Mouse (Mus musculus) midbrain, embryonic 12.5 days (tissue): ENCODE data around the gene Nphp4. TPM values are rescaled to one million over a fixed set of nuclear protein-coding genes. Genes with fewer than 3 reads are reported as not detected.

Experiments
- ATAC-seq: fragments of 200-750 bp; cut with Nextera tagmentation; 2 replicates; pipeline ENCODE4 v1.8.0; 2017; ENCODE audit warnings: low read depth, moderate TSS enrichment, moderate library complexity; ENCODE audit not compliant: low FRiP score
- H3K27ac ChIP-seq: fragments of 300-500 bp; sonication (generic); replicated peaks from 2 replicates; pipeline ENCODE4 v1.5.1; 2016; ENCODE audit warnings: mild to moderate bottlenecking
- H3K27me3 ChIP-seq: fragments of 300-500 bp; sonication (generic); 2 replicates; pipeline ENCODE4 v1.6.1; 2016; ENCODE audit warnings: mild to moderate bottlenecking
- H3K36me3 ChIP-seq: fragments of 300-500 bp; sonication (generic); 2 replicates; pipeline ENCODE4 v1.6.1; 2016
- H3K4me1 ChIP-seq: fragments of 300-500 bp; sonication (generic); 2 replicates; pipeline ENCODE4 v1.6.1; 2016
- H3K4me2 ChIP-seq: fragments of 300-500 bp; sonication (generic); replicated peaks from 2 replicates; pipeline ENCODE4 v1.6.1; 2016; ENCODE audit warnings: mild to moderate bottlenecking, moderate library complexity
- H3K4me3 ChIP-seq: fragments of 300-500 bp; sonication (generic); 2 replicates; pipeline ENCODE4 v1.5.1; 2016; ENCODE audit warnings: mild to moderate bottlenecking
- H3K9ac ChIP-seq: fragments of 300-500 bp; sonication (generic); replicated peaks from 2 replicates; pipeline ENCODE4 v1.6.1; 2016; ENCODE audit warnings: mild to moderate bottlenecking, moderate library complexity
- H3K9me3 ChIP-seq: fragments of 300-500 bp; sonication (generic); 2 replicates; pipeline ENCODE4 v1.6.1; 2016; ENCODE audit warnings: mild to moderate bottlenecking
- WGBS: fragments of 180-500 bp; shearing (Covaris S2); methylation state at CpG from one replicate; pipeline ENCODE4 v1.1.7; 2016; 5-methylcytosine and 5-hydroxymethylcytosine counted together
- polyA plus RNA-seq: library from polyadenylated mRNA; unstranded; fragments of >200 nt; fragmentation: Nextera tagmentation; extraction: Ambion mirVana; gene quantifications from 2 replicates; pipeline ENCODE4 v1.2.1, GENCODE M21; 2016

The Nphp4 gene
- polyA plus RNA-seq, 1 experiment from 2014 or later, result 8.1 TPM

DNA sequence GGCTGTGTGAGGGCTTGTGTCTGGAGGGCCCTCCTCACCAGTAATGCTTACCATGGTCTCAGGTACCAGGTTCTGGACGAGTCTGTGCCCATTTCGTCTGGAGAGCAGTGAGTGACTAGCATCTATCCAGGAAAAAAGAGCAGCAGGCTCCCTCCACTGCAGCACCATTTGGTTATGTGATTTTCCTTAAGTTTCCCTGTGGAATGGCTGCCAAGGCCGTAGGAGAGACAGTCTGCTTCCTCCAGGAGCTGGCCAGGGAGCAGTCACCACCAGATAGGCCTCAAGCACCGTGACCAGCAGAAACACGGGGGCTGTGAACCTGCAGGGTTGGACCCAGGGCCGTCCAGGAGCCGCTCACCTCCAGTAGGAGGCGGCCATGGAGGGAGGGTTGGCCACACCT is 3.9 kb downstream of the Nphp4 start:
- Histone ChIP-seq H3K9me3 (no peaks in the 10 kb centered on the region), H3K36me3 (0 out of 2 replicates have a peak, but pooled peaks cover 3% of the 10 kb centered on the region), H3K27ac (no peak overlapping the region), H3K27me3 (peaks cover 14% of the 10 kb centered on the region), H3K9ac (no peak overlapping the region), H3K4me1 (peaks cover 19% of the 10 kb centered on the region), H3K4me2 (no peak overlapping the region), H3K4me3 (no peak overlapping the region)
- 62% methylated on average over 8 of the region's 8 CpGs for WGBS
- ATAC-seq, result no peak

DNA sequence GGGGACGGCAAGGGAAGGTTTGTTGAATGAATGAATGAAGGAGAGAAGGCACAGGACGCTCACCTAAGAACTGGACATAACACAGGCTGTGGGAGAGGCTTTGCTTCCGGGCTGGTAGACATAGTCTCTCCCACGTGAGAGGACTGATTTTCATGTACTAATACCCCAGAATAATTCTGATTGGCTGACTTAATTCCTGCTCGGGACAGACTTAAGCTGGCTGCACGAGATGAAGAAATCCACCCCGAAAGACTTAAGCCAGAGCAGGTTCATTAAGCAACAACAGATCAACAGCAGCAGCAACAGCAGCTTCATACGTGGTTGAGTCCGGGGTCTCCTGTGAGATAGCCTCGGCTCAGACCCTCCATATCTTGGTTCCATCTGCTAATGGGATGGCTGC is 11.5 kb downstream of the Nphp4 start:
- no peak for ATAC-seq
- Histone ChIP-seq H3K36me3 (peaks cover 17% of the 10 kb centered on the region; the same call in 1 of the 2 replicates), H3K4me2 (no peak overlapping the region), H3K27ac (no peak overlapping the region), H3K9me3 (no peaks in the 10 kb centered on the region), H3K27me3 (no peaks in the 10 kb centered on the region), H3K4me3 (no peak overlapping the region), H3K4me1 (no peaks in the 10 kb centered on the region), H3K9ac (no peak overlapping the region)
- WGBS, result 86% methylated on average over 10 of the region's 10 CpGs

DNA sequence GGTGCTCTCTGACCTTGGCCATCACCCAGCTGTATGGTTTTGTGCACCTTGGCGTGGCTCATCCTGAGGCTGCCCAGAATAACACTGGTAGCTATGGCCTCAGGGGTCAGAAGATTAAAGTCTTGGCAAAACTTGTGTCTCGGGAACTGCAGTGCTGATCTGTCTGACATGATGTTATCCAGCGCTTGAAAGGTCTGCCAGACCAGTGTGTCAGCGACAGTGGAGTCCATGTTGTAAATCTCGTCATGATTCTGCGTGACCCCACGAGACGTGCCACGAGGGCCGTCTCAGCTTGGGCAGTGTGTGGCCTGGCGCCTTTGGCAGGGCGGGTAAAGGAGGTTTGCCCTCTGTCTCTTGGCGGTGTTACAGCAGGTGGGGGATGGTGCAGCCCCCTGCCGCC is 13.8 kb downstream of the Nphp4 start:
- WGBS, result 89% methylated on average over 14 of the region's 14 CpGs

DNA sequence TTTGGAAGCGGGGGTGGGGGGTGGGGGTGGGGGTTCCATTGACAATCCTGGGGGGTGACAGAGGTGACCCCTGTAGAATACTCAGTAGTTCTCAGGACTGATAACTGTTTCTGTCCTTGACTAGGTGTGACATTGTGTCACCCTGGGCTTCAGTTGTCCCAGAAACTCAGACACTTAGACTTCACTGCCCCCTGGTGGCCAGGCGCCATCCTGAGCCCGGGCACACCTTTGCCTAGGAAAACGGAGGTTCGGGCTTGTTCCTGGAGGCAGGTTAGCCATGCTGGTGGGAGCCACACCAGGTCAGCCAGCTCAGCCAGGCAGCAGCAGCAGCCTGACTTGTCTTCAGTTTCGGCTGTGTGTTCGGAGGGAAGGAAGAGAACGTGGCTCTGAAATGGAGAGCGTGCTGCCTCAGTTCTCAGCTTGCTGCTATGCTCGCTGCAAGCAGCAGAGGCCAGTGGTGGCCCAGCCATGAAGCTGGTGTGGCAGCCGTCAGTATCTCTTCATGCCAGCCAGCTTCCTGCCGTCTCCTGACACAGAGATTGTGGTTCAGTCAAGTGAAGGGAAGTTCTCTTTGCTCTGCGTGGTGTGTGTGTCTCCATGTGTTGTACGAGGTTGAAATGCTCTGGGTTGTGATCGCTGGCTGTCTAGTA is 14.9 kb downstream of the Nphp4 start:
- Histone ChIP-seq H3K4me3 (no peak overlapping the region), H3K9ac (no peak overlapping the region), H3K4me2 (no peak overlapping the region), H3K27ac (no peak overlapping the region), H3K27me3 (no peaks in the 10 kb centered on the region), H3K36me3 (peaks cover 15% of the 10 kb centered on the region; the same call in 1 of the 2 replicates), H3K9me3 (no peaks in the 10 kb centered on the region), H3K4me1 (peaks cover 8% of the 10 kb centered on the region; the same call in 1 of the 2 replicates)
- 0 out of 2 replicates have a peak, but pooled peaks have one; percentile 34 for ATAC-seq
- WGBS, result 56% methylated on average over 15 of the region's 15 CpGs

More for the DNA sequence above, 13.8 kb downstream of the Nphp4 start:
- Histone ChIP-seq H3K4me1 (peaks cover 8% of the 10 kb centered on the region; the same call in 1 of the 2 replicates), H3K4me3 (no peak overlapping the region), H3K9ac (no peak overlapping the region), H3K4me2 (no peak overlapping the region), H3K27me3 (no peaks in the 10 kb centered on the region), H3K9me3 (no peaks in the 10 kb centered on the region), H3K27ac (no peak overlapping the region), H3K36me3 (peaks cover 15% of the 10 kb centered on the region; the same call in 1 of the 2 replicates)
- no peak for ATAC-seq

DNA sequence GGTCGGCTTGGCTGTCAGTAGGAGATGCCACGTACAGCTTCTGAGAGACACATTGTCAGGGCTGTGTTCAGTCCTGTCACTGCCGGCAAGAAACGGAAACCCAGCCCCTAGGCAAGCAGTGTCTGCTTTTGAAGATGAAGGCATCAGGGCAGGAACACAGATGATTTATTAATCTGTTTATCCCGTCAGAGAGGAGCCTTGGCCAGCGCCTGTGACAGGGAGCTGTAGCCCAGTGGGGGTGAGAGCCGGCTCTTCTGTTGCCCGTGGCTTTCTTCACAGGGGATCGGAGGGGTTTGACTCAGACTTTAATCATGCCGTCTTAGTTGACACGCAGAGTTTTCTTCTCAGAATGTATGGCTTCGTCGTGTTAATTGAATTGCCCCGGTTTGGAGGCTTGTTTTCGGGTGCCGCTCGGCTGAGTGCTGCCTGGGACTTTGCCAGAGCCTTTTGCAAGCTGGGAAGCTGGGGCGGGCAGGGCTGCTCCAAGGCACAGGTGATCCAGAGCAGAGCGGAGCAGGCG is 17.9 kb downstream of the Nphp4 start:
- Histone ChIP-seq H3K4me3 (no peak overlapping the region), H3K9ac (no peak overlapping the region), H3K4me1 (peaks cover 8% of the 10 kb centered on the region; the same call in 1 of the 2 replicates), H3K27ac (peak overlapping the region; percentile 35; the same call in 1 of the 2 replicates), H3K27me3 (no peaks in the 10 kb centered on the region), H3K36me3 (peaks cover 22% of the 10 kb centered on the region), H3K4me2 (no peak overlapping the region), H3K9me3 (no peaks in the 10 kb centered on the region)
- no peak for ATAC-seq
- WGBS, result 51% methylated on average over 20 of the region's 20 CpGs

DNA sequence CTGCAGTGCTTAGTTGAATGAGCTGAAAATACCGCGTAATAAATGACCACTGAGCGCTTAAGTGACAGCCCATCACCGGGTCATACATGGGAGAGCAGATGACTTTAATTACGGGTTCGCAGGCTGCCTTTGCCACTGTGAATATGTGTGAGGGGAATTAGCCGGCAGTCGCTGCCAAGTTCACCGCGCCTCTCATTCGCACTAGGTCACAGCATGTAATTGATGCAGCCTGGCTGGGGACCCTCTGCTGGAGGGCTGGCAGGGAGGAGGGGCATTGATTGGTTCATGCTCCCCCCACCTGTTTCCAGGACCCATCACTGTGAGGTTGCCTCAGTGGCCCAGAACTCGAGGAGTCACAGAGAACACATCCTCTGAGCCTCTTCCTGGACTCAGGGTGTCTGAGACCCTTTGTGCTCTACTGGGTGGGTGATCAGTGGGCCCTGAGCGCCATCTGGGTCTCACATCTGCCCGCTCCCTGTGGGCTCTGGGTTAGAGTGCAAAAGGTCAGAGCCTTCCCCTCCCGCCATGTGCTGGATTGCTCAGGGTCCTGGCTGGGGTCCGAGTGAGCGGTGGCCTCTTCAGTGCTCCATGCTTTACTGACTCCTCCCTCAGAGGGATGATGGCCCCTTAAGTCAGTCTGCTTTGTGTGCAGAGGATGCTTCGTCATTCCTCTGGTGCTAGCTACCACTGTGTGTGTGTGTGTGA is 35.9 kb downstream of the Nphp4 start:
- Histone ChIP-seq H3K9ac (no peak overlapping the region), H3K27me3 (no peaks in the 10 kb centered on the region), H3K36me3 (peaks cover 19% of the 10 kb centered on the region), H3K4me1 (peaks cover 11% of the 10 kb centered on the region; the same call in 1 of the 2 replicates), H3K4me2 (no peak overlapping the region), H3K9me3 (no peaks in the 10 kb centered on the region), H3K27ac (no peak overlapping the region), H3K4me3 (no peak overlapping the region)
- WGBS, result 60% methylated on average over 18 of the region's 18 CpGs
- ATAC-seq, result 0 out of 2 replicates have a peak, but pooled peaks have one; percentile 49

DNA sequence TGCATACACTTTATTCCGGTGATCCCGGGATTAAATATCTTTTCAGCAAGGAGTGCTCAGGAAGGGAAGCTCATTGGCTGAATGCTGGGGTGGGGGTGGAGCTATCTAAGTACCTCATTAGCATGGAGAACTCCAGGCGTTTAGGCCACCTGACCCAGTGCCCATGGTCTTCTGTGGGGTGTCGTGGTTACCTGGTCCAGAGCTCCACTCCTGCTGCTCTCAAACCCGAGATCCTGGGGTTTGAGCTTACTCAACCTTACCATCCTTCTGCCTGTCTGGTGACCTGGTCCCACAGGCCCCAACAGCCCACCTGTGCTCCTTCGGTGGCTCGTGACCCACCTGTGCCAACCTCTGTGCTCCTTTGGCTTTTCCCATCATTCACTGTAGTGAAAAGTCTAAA is 38.4 kb downstream of the Nphp4 start:
- Histone ChIP-seq H3K4me1 (peaks cover 11% of the 10 kb centered on the region; the same call in 1 of the 2 replicates), H3K9me3 (no peaks in the 10 kb centered on the region), H3K4me2 (no peak overlapping the region), H3K27me3 (no peaks in the 10 kb centered on the region), H3K4me3 (no peak overlapping the region), H3K9ac (no peak overlapping the region), H3K27ac (no peak overlapping the region), H3K36me3 (0 out of 2 replicates have a peak, but pooled peaks cover 6% of the 10 kb centered on the region)
- 71% methylated on average over 7 of the region's 7 CpGs for WGBS
- ATAC-seq, result no peak

DNA sequence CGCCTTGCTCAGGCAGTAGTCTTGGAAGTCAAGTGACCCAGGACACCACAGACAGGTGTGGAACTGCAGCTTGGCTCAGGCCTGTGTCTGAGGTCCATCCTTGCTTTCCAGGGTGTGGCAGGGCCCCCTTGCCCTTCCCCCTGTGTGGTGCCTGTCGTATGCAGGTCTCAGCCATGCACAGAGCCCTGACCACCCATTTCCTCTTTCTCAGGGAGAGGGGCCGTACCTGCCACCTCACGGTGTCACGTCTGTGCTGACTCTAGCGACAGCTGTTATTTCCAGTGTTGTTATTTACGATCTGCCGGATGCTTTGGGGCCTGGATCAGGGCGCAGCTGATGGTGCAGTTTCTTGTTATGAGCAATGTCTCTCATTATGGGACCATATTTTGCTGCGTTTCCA is 42.6 kb downstream of the Nphp4 start:
- no peak for ATAC-seq
- Histone ChIP-seq H3K27ac (no peak overlapping the region), H3K9me3 (no peaks in the 10 kb centered on the region), H3K4me2 (no peak overlapping the region), H3K36me3 (peaks cover 2% of the 10 kb centered on the region; the same call in 1 of the 2 replicates), H3K4me1 (no peaks in the 10 kb centered on the region), H3K27me3 (no peaks in the 10 kb centered on the region), H3K9ac (no peak overlapping the region), H3K4me3 (no peak overlapping the region)
- WGBS, result 91% methylated on average over 10 of the region's 10 CpGs

DNA sequence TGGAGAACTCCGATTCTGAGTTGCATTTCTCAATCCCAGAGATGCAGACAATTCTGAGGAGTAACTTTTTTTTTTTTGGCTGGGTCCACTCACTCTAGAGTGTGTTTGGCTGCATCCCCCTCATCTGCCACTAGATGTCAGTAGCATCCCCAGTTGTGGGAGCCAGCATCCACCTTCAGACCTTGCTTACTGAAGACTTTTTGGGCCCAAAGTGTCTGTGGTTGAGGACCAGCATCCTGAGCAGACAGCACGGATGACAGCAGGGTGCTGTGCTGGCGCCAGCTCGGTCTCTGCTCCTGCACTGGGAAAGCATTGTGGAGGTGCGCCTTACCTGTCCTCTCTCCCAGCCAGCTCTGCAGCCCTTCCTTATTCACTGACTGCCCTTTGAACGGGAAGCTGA is 43.6 kb downstream of the Nphp4 start:
- H3K4me2 ChIP-seq, result no peak overlapping the region

DNA sequence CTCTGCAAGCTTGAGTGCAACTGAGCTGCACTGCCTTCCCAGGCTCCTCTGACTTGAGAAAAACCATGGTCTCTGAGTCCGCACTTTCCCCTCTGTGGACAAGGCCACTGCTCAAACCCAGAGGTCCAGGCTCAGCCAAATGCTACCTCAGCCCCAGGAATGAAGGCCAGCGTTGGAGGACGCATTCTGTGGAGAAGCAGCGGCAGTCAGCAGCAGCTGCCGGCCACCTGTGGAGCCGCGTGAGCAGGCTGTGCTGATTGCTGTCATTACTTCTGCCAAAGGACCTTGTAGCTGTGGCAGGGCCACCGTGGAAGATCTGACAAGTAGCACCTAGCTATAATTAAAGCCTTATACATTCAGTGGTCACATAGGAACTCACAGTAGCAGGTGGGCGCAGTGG is 56.4 kb downstream of the Nphp4 start:
- Histone ChIP-seq H3K9me3 (no peaks in the 10 kb centered on the region), H3K4me1 (peaks cover 23% of the 10 kb centered on the region), H3K36me3 (0 out of 2 replicates have a peak, but pooled peaks cover 4% of the 10 kb centered on the region), H3K27me3 (peaks cover 3% of the 10 kb centered on the region), H3K4me2 (no peak overlapping the region), H3K4me3 (no peak overlapping the region), H3K27ac (no peak overlapping the region), H3K9ac (no peak overlapping the region)
- ATAC-seq, result no peak
- 74% methylated on average over 9 of the region's 9 CpGs for WGBS

More for the DNA sequence above, 43.6 kb downstream of the Nphp4 start:
- Histone ChIP-seq H3K4me1 (no peaks in the 10 kb centered on the region), H3K27ac (no peak overlapping the region), H3K27me3 (no peaks in the 10 kb centered on the region), H3K9ac (no peak overlapping the region), H3K36me3 (peaks cover 7% of the 10 kb centered on the region), H3K4me3 (no peak overlapping the region), H3K9me3 (no peaks in the 10 kb centered on the region)
- 39% methylated on average over 6 of the region's 6 CpGs for WGBS
- no peak for ATAC-seq

DNA sequence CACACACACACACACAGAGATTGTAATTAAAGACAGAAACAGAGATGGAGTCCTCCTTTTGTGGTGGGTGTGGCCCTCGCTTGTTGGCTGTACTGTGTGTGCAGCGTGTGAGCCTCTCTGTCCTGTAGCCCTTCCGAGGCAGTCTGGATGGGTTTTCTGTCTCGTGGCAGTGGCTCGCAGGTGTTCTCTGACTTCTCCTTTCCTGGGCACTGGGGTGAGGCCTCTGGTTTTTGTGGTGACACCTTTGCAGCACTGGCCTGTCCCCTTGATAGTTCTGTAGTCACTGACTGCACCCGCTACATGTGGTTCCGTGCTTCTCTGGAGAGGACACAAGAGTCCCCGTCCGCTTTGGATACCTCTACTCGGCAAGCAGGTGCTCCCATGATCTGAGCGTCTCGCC is 63.2 kb downstream of the Nphp4 start:
- Histone ChIP-seq H3K27ac (no peak overlapping the region), H3K9ac (no peak overlapping the region), H3K4me3 (no peak overlapping the region), H3K4me2 (no peak overlapping the region), H3K9me3 (no peaks in the 10 kb centered on the region), H3K36me3 (peaks cover 13% of the 10 kb centered on the region), H3K27me3 (0 out of 2 replicates have a peak, but pooled peaks cover 3% of the 10 kb centered on the region), H3K4me1 (0 out of 2 replicates have a peak, but pooled peaks cover 2% of the 10 kb centered on the region)
- WGBS, result 96% methylated on average over 12 of the region's 12 CpGs
- no peak for ATAC-seq

DNA sequence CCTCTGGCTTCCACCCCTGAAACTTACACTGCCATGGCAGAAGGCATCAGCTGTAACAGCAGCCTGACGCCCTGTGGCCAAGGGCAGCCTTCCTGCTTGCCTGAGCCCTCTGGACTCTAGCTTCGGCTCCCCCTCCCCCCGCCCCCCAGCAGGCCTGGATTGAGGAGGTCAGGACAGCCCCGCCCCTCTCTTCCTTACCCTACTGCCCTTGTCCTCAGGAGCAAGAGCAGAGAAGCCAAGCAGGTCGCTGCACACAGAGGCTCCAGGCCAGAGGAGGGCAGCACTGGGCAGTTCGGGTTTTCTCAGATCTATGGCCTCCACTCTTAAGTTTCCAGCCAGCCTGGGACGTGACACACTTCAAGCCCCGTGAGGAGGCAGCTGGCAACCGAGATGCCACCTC is 64.7 kb downstream of the Nphp4 start:
- Histone ChIP-seq H3K4me1 (no peaks in the 10 kb centered on the region), H3K4me3 (no peak overlapping the region), H3K27ac (no peak overlapping the region), H3K36me3 (peaks cover 17% of the 10 kb centered on the region), H3K27me3 (0 out of 2 replicates have a peak, but pooled peaks cover under 1% of the 10 kb centered on the region), H3K9ac (no peak overlapping the region), H3K9me3 (0 out of 2 replicates have a peak, but pooled peaks cover 3% of the 10 kb centered on the region), H3K4me2 (no peak overlapping the region)
- WGBS, result 21% methylated on average over 8 of the region's 9 CpGs
- no peak for ATAC-seq
